Mouse (Mus musculus) heart, embryonic 16.5 days (tissue): ENCODE results near the gene Piezo1. TPM values are rescaled to one million over a fixed set of nuclear protein-coding genes. Genes with fewer than 3 reads are reported as not detected.

Experiments used
- ATAC-seq: fragments of 200-750 bp; cut with Nextera tagmentation; replicated peaks from 2 replicates; pipeline ENCODE4 v1.8.0; 2017; ENCODE audit warnings: moderate number of reproducible peaks; ENCODE audit not compliant: insufficient read depth, low FRiP score; ENCODE audit errors: extremely low read depth
- H3K27ac ChIP-seq: fragments of 300-500 bp; sonication (generic); 2 replicates; pipeline ENCODE4 v1.5.1; 2014; ENCODE audit warnings: mild to moderate bottlenecking, low read length, control low read depth, moderate library complexity
- H3K27me3 ChIP-seq: fragments of 300-500 bp; sonication (generic); 2 replicates; pipeline ENCODE4 v1.6.1; 2014; ENCODE audit warnings: low read length, mixed read lengths; ENCODE audit not compliant: control insufficient read depth, insufficient read depth
- H3K36me3 ChIP-seq: fragments of 300-500 bp; sonication (generic); 2 replicates; pipeline ENCODE4 v1.6.1; 2014; ENCODE audit not compliant: control insufficient read depth, insufficient read depth
- H3K4me1 ChIP-seq: fragments of 300-500 bp; sonication (generic); 2 replicates; pipeline ENCODE4 v1.6.1; 2014; ENCODE audit warnings: low read length, mixed read lengths; ENCODE audit not compliant: control insufficient read depth, insufficient read depth
- H3K4me2 ChIP-seq: fragments of 300-500 bp; sonication (generic); 2 replicates; pipeline ENCODE4 v1.6.1; 2014; ENCODE audit warnings: low read depth, mild to moderate bottlenecking, control low read depth, low read length
- H3K4me3 ChIP-seq: fragments of 300-500 bp; sonication (generic); 2 replicates; pipeline ENCODE4 v1.5.1; 2014; ENCODE audit warnings: mild to moderate bottlenecking, control low read depth, low read length
- H3K9ac ChIP-seq: fragments of 300-500 bp; sonication (generic); 2 replicates; pipeline ENCODE4 v1.6.1; 2014; ENCODE audit warnings: low read length, control low read depth
- H3K9me3 ChIP-seq: fragments of 300-500 bp; sonication (generic); replicated peaks from 2 replicates; pipeline ENCODE4 v1.6.1; 2016; ENCODE audit warnings: low read length; ENCODE audit not compliant: control insufficient read depth
- WGBS: fragments of 180-500 bp; shearing (Covaris S2); extraction: QIAGEN DNeasy Blood & Tissue Kit; methylation state at CpG from one replicate; pipeline ENCODE4 v1.1.7; 2014; 5-methylcytosine and 5-hydroxymethylcytosine counted together
- microRNA-seq: library from miRNA; unstranded; fragments of <30 nt; microRNA quantifications from one replicate; pipeline ENCODE4, GENCODE M21; 2017
- polyA plus RNA-seq: library from polyadenylated mRNA; unstranded; fragments of >200 nt; fragmentation: Nextera tagmentation; extraction: Ambion mirVana; gene quantifications from 2 replicates; pipeline ENCODE4 v1.2.1, GENCODE M21; 2015

The Piezo1 gene
- polyA plus RNA-seq, 1 experiment from 2014 or later = 13.5 TPM

- peaks cover 3% of the 10 kb centered on the region for H3K9me3 ChIP-seq
- ATAC-seq = no peak
- H3K4me3 ChIP-seq = no peak overlapping the region
- no peak overlapping the region for H3K27ac ChIP-seq
- peaks cover 13% of the 10 kb centered on the region for H3K4me1 ChIP-seq
- H3K9ac ChIP-seq = no peak overlapping the region; the same call in 1 of the 2 replicates
- 73% methylated on average over 20 of the region's 20 CpGs for WGBS
- no peak overlapping the region for H3K4me2 ChIP-seq
- no peaks in the 10 kb centered on the region for H3K27me3 ChIP-seq
- H3K36me3 ChIP-seq = peaks cover 19% of the 10 kb centered on the region
Observed at GRCm38 (mm10) chr8:122436586-122437125, 114.5 kb downstream of the Piezo1 start.

- ATAC-seq = no peak
- no peak overlapping the region for H3K4me2 ChIP-seq
- no peak overlapping the region for H3K4me3 ChIP-seq
- peaks cover 3% of the 10 kb centered on the region for H3K9me3 ChIP-seq
- H3K36me3 ChIP-seq = peaks cover 19% of the 10 kb centered on the region
- peaks cover 18% of the 10 kb centered on the region for H3K4me1 ChIP-seq
- H3K9ac ChIP-seq = no peak overlapping the region
- H3K27ac ChIP-seq = no peak overlapping the region
- 88% methylated on average over 9 of the region's 9 CpGs for WGBS
- H3K27me3 ChIP-seq = no peaks in the 10 kb centered on the region
Observed at GRCm38 (mm10) chr8:122436146-122436545, 115.0 kb downstream of the Piezo1 start.

GRCm38 (mm10) chr8:122435375-122435774, 115.8 kb downstream of the Piezo1 start:
- ATAC-seq = no peak
- Histone ChIP-seq H3K4me3 (no peak overlapping the region), H3K9ac (no peak overlapping the region), H3K36me3 (peaks cover 19% of the 10 kb centered on the region), H3K27ac (no peak overlapping the region), H3K27me3 (no peaks in the 10 kb centered on the region), H3K4me2 (no peak overlapping the region), H3K4me1 (peaks cover 18% of the 10 kb centered on the region), H3K9me3 (peaks cover 3% of the 10 kb centered on the region)
- WGBS = 85% methylated on average over 6 of the region's 6 CpGs

GRCm38 (mm10) chr8:122433269-122433905, 117.7 kb downstream of the Piezo1 start:
- WGBS = 64% methylated on average over 11 of the region's 11 CpGs
- H3K4me3 ChIP-seq = no peak overlapping the region; the same call in 1 of the 2 replicates
- ATAC-seq = peak; percentile 20
- H3K36me3 ChIP-seq = peaks cover 19% of the 10 kb centered on the region
- H3K9me3 ChIP-seq = peaks cover 3% of the 10 kb centered on the region
- peaks cover 18% of the 10 kb centered on the region for H3K4me1 ChIP-seq
- H3K27ac ChIP-seq = peak overlapping the region; percentile 78
- no peaks in the 10 kb centered on the region for H3K27me3 ChIP-seq
- peak overlapping the region; percentile 79 for H3K4me2 ChIP-seq
- H3K9ac ChIP-seq = no peak overlapping the region

GRCm38 (mm10) chr8:122432443-122433268, 118.5 kb downstream of the Piezo1 start, which contains the start of gene Cyba:
Cyba (minus strand) TSS chr8:122432930.
- H3K9me3 ChIP-seq = peaks cover 3% of the 10 kb centered on the region

More at GRCm38 (mm10) chr8:122432443-122433268, 118.5 kb downstream of the Piezo1 start, which contains the start of gene Cyba:
- H3K4me2 ChIP-seq = peak within 1 kb of the TSS; percentile 79
- peak; percentile 87 for ATAC-seq
- no peaks in the 10 kb centered on the region for H3K27me3 ChIP-seq
- peak within 1 kb of the TSS; percentile 83 for H3K9ac ChIP-seq
- peak within 1 kb of the TSS; percentile 78 for H3K27ac ChIP-seq
- H3K4me1 ChIP-seq = peaks cover 14% of the 10 kb centered on the region
- WGBS = 3% methylated on average over 44 of the region's 45 CpGs
- peaks cover 19% of the 10 kb centered on the region for H3K36me3 ChIP-seq
- H3K4me3 ChIP-seq = peak within 1 kb of the TSS; percentile 67

Small RNA genes within 50 kb of the gene (microRNA-seq; reads per million reads assigned to microRNA genes)
- not detected for gene Gm24366

Other genes starting within 250 kb of the Piezo1 start
- gene Trhr2, start 190.6 kb downstream of the Piezo1 start, polyA plus RNA-seq = not detected in 2 replicates
- 28.2 and 28.7 TPM in 2 replicates for gene Zc3h18, start 174.7 kb downstream of the Piezo1 start, polyA plus RNA-seq
- gene Il17c, start 129.3 kb downstream of the Piezo1 start, polyA plus RNA-seq = 0.21 TPM in 1 of 2 replicates, not detected in the other
- gene Cyba, start 118.4 kb downstream of the Piezo1 start, polyA plus RNA-seq = 170 and 202 TPM in 2 replicates
- gene Mvd, start 107.9 kb downstream of the Piezo1 start, polyA plus RNA-seq = 15.9 and 16.1 TPM in 2 replicates
- gene Snai3, start 90.6 kb downstream of the Piezo1 start, polyA plus RNA-seq = 2.8 and 3.6 TPM in 2 replicates
- 42.1 and 48.6 TPM in 2 replicates for gene Rnf166, start 75.3 kb downstream of the Piezo1 start, polyA plus RNA-seq
- gene Ctu2, start 75.2 kb downstream of the Piezo1 start, polyA plus RNA-seq = 25.2 and 27.8 TPM in 2 replicates
- gene Cdt1, start 16.7 kb upstream of the Piezo1 start, polyA plus RNA-seq = 27.9 and 29.0 TPM in 2 replicates
- 159 and 204 TPM in 2 replicates for gene Aprt, start 25.6 kb upstream of the Piezo1 start, polyA plus RNA-seq
- gene Galns, start 60.1 kb upstream of the Piezo1 start, polyA plus RNA-seq = 10.0 and 10.4 TPM in 2 replicates
- 58.2 and 60.1 TPM in 2 replicates for gene Trappc2l, start 60.3 kb upstream of the Piezo1 start, polyA plus RNA-seq
- gene Pabpn1l, start 71.4 kb upstream of the Piezo1 start, polyA plus RNA-seq = not detected in 2 replicates
- gene Cbfa2t3, start 147.8 kb upstream of the Piezo1 start, polyA plus RNA-seq = 4.6 and 4.8 TPM in 2 replicates
- 14.9 and 17.2 TPM in 2 replicates for gene Acsf3, start 224.2 kb upstream of the Piezo1 start, polyA plus RNA-seq